Mouse (Mus musculus) WW6 (cell line): ENCODE results near the gene Prpf6.

Experiments
- DNase-seq: peaks from one replicate; pipeline ENCODE4 v3.0.0-alpha.2; 2013; ENCODE audit warnings: low read depth, low spot score

Prpf6 gene

GRCm38 (mm10) chr2:181591528-181592085 lies at the start of gene Prpf6:
Prpf6 (plus strand) TSS chr2:181591868.
- DNase-seq = no peak

- DNase-seq = no peak
Observed at GRCm38 (mm10) chr2:181546142-181546541, 45.5 kb upstream of the Prpf6 start.

GRCm38 (mm10) chr2:181548227-181548626 lies 43.4 kb upstream of the Prpf6 start:
- DNase-seq = no peak

- no peak for DNase-seq
Observed at GRCm38 (mm10) chr2:181548682-181549081, 43.0 kb upstream of the Prpf6 start.

GRCm38 (mm10) chr2:181550233-181550632 lies 41.4 kb upstream of the Prpf6 start:
- DNase-seq = no peak

- DNase-seq = no peak
Observed at GRCm38 (mm10) chr2:181553772-181554171, 37.9 kb upstream of the Prpf6 start.

GRCm38 (mm10) chr2:181567338-181567737 lies 24.3 kb upstream of the Prpf6 start:
- DNase-seq = no peak

- no peak for DNase-seq
Observed at GRCm38 (mm10) chr2:181568272-181569008, 23.2 kb upstream of the Prpf6 start.

GRCm38 (mm10) chr2:181569856-181570255 lies 21.8 kb upstream of the Prpf6 start:
- no peak for DNase-seq

GRCm38 (mm10) chr2:181570375-181570774 lies 21.3 kb upstream of the Prpf6 start:
- DNase-seq = no peak

GRCm38 (mm10) chr2:181570921-181571595 lies 20.6 kb upstream of the Prpf6 start:
- no peak for DNase-seq

- no peak for DNase-seq
Observed at GRCm38 (mm10) chr2:181571941-181572670, 19.6 kb upstream of the Prpf6 start.

- no peak for DNase-seq
Observed at GRCm38 (mm10) chr2:181572921-181573920, 18.4 kb upstream of the Prpf6 start.

GRCm38 (mm10) chr2:181573961-181574360 lies 17.7 kb upstream of the Prpf6 start:
- DNase-seq = no peak

GRCm38 (mm10) chr2:181574921-181575545 lies 16.6 kb upstream of the Prpf6 start:
- DNase-seq = no peak

GRCm38 (mm10) chr2:181576613-181577012 lies 15.1 kb upstream of the Prpf6 start:
- no peak for DNase-seq

GRCm38 (mm10) chr2:181577126-181577525 lies 14.5 kb upstream of the Prpf6 start:
- DNase-seq = no peak

- no peak for DNase-seq
Observed at GRCm38 (mm10) chr2:181577981-181578581, 13.6 kb upstream of the Prpf6 start.

- DNase-seq = no peak
Observed at GRCm38 (mm10) chr2:181578790-181579618, 12.7 kb upstream of the Prpf6 start.
